Mouse (Mus musculus): ENCODE measurements around the gene Ece1. TPM values are rescaled to one million over a fixed set of nuclear protein-coding genes. Genes with fewer than 3 reads are reported as not detected.

The Ece1 gene
- total and polyA plus RNA-seq, 3 experiments = 25.3 to 43.8 TPM; not detected in 1

Other genes with a start within 250 kb of the Ece1 start
- 7.6 and 7.7 TPM in 2 replicates for gene Rap1gap, start 197.5 kb upstream of the Ece1 start, total RNA-seq (2012; rRNA removed)
- 10 to 100 TPM in 1 of 2 experiments, not detected in 1; 42.6 TPM for gene Rap1gap, start 197.5 kb upstream of the Ece1 start, polyA plus RNA-seq (2012; ENCODE audit: insufficient read depth in 1 of 2, insufficient read length in 2 of 2, low read depth in 1 of 2, low replicate concordance in 2 of 2, missing spikeins in 1 of 2)
- gene Alpl, start 65.9 kb upstream of the Ece1 start, total RNA-seq (2012; rRNA removed) = not detected in 2 replicates
- not detected for gene Alpl, start 65.9 kb upstream of the Ece1 start, polyA plus RNA-seq (2012; ENCODE audit: insufficient read depth in 1 of 2, insufficient read length in 2 of 2, low read depth in 1 of 2, low replicate concordance in 2 of 2, missing spikeins in 1 of 2)
- gene Eif4g3, start 130.8 kb downstream of the Ece1 start, total RNA-seq (2012; rRNA removed) = 22.8 and 27.8 TPM in 2 replicates
- 10 to 100 TPM in 1 of 2 experiments, not detected in 1; 63.7 TPM for gene Eif4g3, start 130.8 kb downstream of the Ece1 start, polyA plus RNA-seq (2012; ENCODE audit: insufficient read depth in 1 of 2, insufficient read length in 2 of 2, low read depth in 1 of 2, low replicate concordance in 2 of 2, missing spikeins in 1 of 2)